Mouse (Mus musculus): ENCODE measurements around the gene Fgf11. TPM values are rescaled to one million over a fixed set of nuclear protein-coding genes. Genes with fewer than 3 reads are reported as not detected.

The Fgf11 gene
- total and polyA plus RNA-seq, 3 experiments: 4.6 to 12.8 (median 6.0) TPM

DNA sequence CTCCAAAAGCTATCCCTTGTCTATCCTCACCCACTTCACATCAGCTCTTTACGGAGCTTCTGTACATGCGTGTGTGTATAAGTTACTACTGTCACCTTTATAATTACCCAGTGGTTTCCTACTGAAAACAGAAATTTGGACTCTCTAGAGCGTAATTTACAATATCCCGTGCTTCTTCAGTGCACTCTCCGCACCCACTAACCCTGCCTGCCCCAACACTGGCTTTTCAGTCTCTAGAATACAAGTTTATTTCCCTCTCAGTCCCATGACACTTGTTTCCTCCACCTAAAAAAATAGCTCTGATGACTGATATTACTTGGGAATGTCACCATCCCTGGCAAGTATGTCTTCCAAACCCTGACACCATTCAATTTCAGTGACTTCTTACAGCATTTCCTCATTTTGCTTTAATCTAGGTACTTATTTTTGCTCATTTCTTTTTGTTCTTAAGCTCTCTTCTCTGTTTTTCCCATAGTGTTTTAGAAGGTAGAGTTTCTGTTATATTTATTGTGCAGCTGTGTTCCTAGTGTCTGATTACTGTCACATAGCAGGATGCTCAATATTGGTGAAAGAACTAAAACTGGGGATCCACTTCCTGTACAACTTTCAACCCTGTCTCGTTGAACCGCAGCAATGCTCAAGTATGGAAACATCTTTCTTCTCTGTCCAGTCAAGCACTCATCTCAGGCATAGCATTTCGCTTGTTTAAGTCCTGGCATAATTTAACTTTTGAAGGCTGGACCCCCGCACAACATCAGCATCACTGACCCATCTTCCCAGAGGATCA lies 44.2 kb downstream of the Fgf11 start:
- no peak for DNase-seq

DNA sequence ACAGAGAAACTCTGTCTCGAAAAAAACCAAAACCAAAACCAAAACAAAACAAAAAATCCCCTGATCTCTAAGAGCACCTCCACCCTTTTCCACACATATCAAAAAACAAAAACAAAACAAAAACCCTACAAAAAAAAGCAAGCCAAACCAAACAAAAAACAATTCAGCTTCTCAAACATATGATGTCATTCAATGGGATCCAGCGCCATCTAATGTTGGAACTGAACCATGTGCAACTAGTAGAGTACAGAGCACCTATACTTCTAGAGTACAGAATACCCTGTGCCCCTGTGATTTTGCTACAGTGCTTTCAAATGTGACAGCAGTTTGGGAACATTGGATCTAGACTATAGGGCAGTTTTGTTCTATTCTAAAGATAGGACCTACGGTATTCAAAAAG lies 47.0 kb downstream of the Fgf11 start:
- DNase-seq: no peak

GRCm38 (mm10) chr11:69754233-69754632 lies 47.4 kb downstream of the Fgf11 start:
- DNase-seq: no peak

- peak; percentile 66 for DNase-seq
Measured at GRCm38 (mm10) chr11:69752686-69753085, 49.0 kb downstream of the Fgf11 start.

DNA sequence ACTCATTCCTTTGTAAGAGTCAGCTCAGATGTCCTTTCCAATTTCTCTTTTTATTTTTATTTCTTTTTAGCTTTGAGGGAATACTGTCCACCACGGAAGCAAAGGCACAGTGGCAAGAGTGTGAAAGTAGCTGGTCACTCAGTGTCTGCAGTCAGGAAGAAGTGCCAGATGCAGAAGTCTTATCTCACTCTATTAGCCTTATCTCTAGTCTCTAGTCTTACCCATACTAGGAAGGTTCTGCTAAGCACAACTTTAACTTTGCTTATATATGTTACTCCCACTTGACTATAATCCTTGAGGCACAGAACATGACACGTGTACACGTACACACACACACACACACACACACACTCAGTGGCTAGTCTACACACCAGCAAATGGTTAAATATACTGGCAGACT lies 50.0 kb downstream of the Fgf11 start:
- no peak for DNase-seq

Other genes with a start within 250 kb of the Fgf11 start
Only the 30 nearest of the 44 such genes appear.
- gene Sox15, start 146.5 kb downstream of the Fgf11 start, total RNA-seq (2021): not detected
- gene Sox15, start 146.5 kb downstream of the Fgf11 start, polyA plus RNA-seq (2012; rRNA removed): 0.24 TPM in 1 of 2 replicates, not detected in the other
- gene Mpdu1, start 139.2 kb downstream of the Fgf11 start, total RNA-seq (2021): 100 to 1,000 TPM; 109 to 127 TPM
- 179 and 196 TPM in 2 replicates for gene Mpdu1, start 139.2 kb downstream of the Fgf11 start, polyA plus RNA-seq (2012; rRNA removed)
- 10 to 100 TPM; 16.8 to 53.0 TPM for gene Cd68, start 135.7 kb downstream of the Fgf11 start, total RNA-seq (2021)
- 24.5 and 36.9 TPM in 2 replicates for gene Cd68, start 135.7 kb downstream of the Fgf11 start, polyA plus RNA-seq (2012; rRNA removed)
- gene Eif4a1, start 129.4 kb downstream of the Fgf11 start, total RNA-seq (2021): 100 to 1,000 TPM; 509 to 543 TPM
- gene Eif4a1, start 129.4 kb downstream of the Fgf11 start, polyA plus RNA-seq (2012; rRNA removed): 85.0 and 144 TPM in 2 replicates
- 10 to 100 TPM; 65.5 to 75.5 TPM for gene Senp3, start 119.8 kb downstream of the Fgf11 start, total RNA-seq (2021)
- 34.3 and 37.5 TPM in 2 replicates for gene Senp3, start 119.8 kb downstream of the Fgf11 start, polyA plus RNA-seq (2012; rRNA removed)
- 1 to 10 TPM; 1.6 to 2.4 TPM for gene Tnfsf13, start 116.1 kb downstream of the Fgf11 start, total RNA-seq (2021)
- 2.2 and 2.4 TPM in 2 replicates for gene Tnfsf13, start 116.1 kb downstream of the Fgf11 start, polyA plus RNA-seq (2012; rRNA removed)
- 10 to 100 TPM; 19.8 to 37.1 TPM for gene Tnfsf12, start 106.0 kb downstream of the Fgf11 start, total RNA-seq (2021)
- gene Tnfsf12, start 106.0 kb downstream of the Fgf11 start, polyA plus RNA-seq (2012; rRNA removed): 44.7 and 57.4 TPM in 2 replicates
- 1 to 10 TPM; 3.1 to 7.0 TPM for gene Tnfsfm13, start 105.8 kb downstream of the Fgf11 start, total RNA-seq (2021)
- 12.7 and 18.9 TPM in 2 replicates for gene Tnfsfm13, start 105.8 kb downstream of the Fgf11 start, polyA plus RNA-seq (2012; rRNA removed)
- 10 to 100 TPM; 71.4 to 77.9 TPM for gene Polr2a, start 43.2 kb downstream of the Fgf11 start, total RNA-seq (2021)
- gene Polr2a, start 43.2 kb downstream of the Fgf11 start, polyA plus RNA-seq (2012; rRNA removed): 20.6 and 38.3 TPM in 2 replicates
- gene Slc35g3, start 39.9 kb downstream of the Fgf11 start, total RNA-seq (2021): not detected
- not detected in 2 replicates for gene Slc35g3, start 39.9 kb downstream of the Fgf11 start, polyA plus RNA-seq (2012; rRNA removed)
- gene Zbtb4, start 35.9 kb downstream of the Fgf11 start, total RNA-seq (2021): 10 to 100 TPM; 47.3 to 74.8 TPM
- 66.0 and 73.6 TPM in 2 replicates for gene Zbtb4, start 35.9 kb downstream of the Fgf11 start, polyA plus RNA-seq (2012; rRNA removed)
- gene Chrnb1, start 5.9 kb downstream of the Fgf11 start, total RNA-seq (2021): 1 to 10 TPM; 1.7 to 3.1 TPM
- 2.7 and 3.0 TPM in 2 replicates for gene Chrnb1, start 5.9 kb downstream of the Fgf11 start, polyA plus RNA-seq (2012; rRNA removed)
- 1 to 10 TPM in 1 of 2 experiments, under 1 TPM in 1; 0.23 to 1.1 TPM for gene Tmem102, start 3.8 kb upstream of the Fgf11 start, total RNA-seq (2021)
- 0.81 and 0.94 TPM in 2 replicates for gene Tmem102, start 3.8 kb upstream of the Fgf11 start, polyA plus RNA-seq (2012; rRNA removed)
- not detected for gene Gm39566, start 13.4 kb upstream of the Fgf11 start, total RNA-seq (2021)
- gene Gm39566, start 13.4 kb upstream of the Fgf11 start, polyA plus RNA-seq (2012; rRNA removed): not detected in 2 replicates
- not detected for gene Spem2, start 16.6 kb upstream of the Fgf11 start, total RNA-seq (2021)
- gene Spem2, start 16.6 kb upstream of the Fgf11 start, polyA plus RNA-seq (2012; rRNA removed): 0.09 TPM in 1 of 2 replicates, not detected in the other
- not detected for gene Spem1, start 20.3 kb upstream of the Fgf11 start, total RNA-seq (2021)
- not detected in 2 replicates for gene Spem1, start 20.3 kb upstream of the Fgf11 start, polyA plus RNA-seq (2012; rRNA removed)
- 10 to 100 TPM; 14.6 to 21.8 TPM for gene Nlgn2, start 35.9 kb upstream of the Fgf11 start, total RNA-seq (2021)
- gene Nlgn2, start 35.9 kb upstream of the Fgf11 start, polyA plus RNA-seq (2012; rRNA removed): 55.0 and 58.6 TPM in 2 replicates
- gene Tmem256, start 36.7 kb upstream of the Fgf11 start, total RNA-seq (2021): 100 to 1,000 TPM; 139 to 173 TPM
- 116 and 160 TPM in 2 replicates for gene Tmem256, start 36.7 kb upstream of the Fgf11 start, polyA plus RNA-seq (2012; rRNA removed)
- gene Plscr3, start 44.5 kb upstream of the Fgf11 start, total RNA-seq (2021): 10 to 100 TPM; 50.8 to 53.5 TPM
- 224 and 230 TPM in 2 replicates for gene Plscr3, start 44.5 kb upstream of the Fgf11 start, polyA plus RNA-seq (2012; rRNA removed)
- gene Tnk1, start 56.9 kb upstream of the Fgf11 start, total RNA-seq (2021): under 1 TPM in 1 of 2 experiments, not detected in 1; 0.38 TPM
- 0.17 and 0.91 TPM in 2 replicates for gene Tnk1, start 56.9 kb upstream of the Fgf11 start, polyA plus RNA-seq (2012; rRNA removed)
- not detected for gene Tmem95, start 76.2 kb upstream of the Fgf11 start, total RNA-seq (2021)
- not detected in 2 replicates for gene Tmem95, start 76.2 kb upstream of the Fgf11 start, polyA plus RNA-seq (2012; rRNA removed)
- 1 to 10 TPM; 3.2 to 5.7 TPM for gene Kctd11, start 79.5 kb upstream of the Fgf11 start, total RNA-seq (2021)
- 4.1 and 4.9 TPM in 2 replicates for gene Kctd11, start 79.5 kb upstream of the Fgf11 start, polyA plus RNA-seq (2012; rRNA removed)
- gene Acap1, start 93.7 kb upstream of the Fgf11 start, total RNA-seq (2021): under 1 TPM; 0.46 to 0.69 TPM
- 0.71 and 1.0 TPM in 2 replicates for gene Acap1, start 93.7 kb upstream of the Fgf11 start, polyA plus RNA-seq (2012; rRNA removed)
- gene 2810408A11Rik, start 99.1 kb upstream of the Fgf11 start, total RNA-seq (2021): under 1 TPM; 0.66 to 0.86 TPM
- gene 2810408A11Rik, start 99.1 kb upstream of the Fgf11 start, polyA plus RNA-seq (2012; rRNA removed): 0.18 and 0.74 TPM in 2 replicates
- gene Neurl4, start 99.2 kb upstream of the Fgf11 start, total RNA-seq (2021): 10 to 100 TPM; 40.6 to 44.2 TPM
- 38.6 and 47.6 TPM in 2 replicates for gene Neurl4, start 99.2 kb upstream of the Fgf11 start, polyA plus RNA-seq (2012; rRNA removed)
- 10 to 100 TPM; 44.7 to 61.8 TPM for gene Gps2, start 112.0 kb upstream of the Fgf11 start, total RNA-seq (2021)
- 130 and 148 TPM in 2 replicates for gene Gps2, start 112.0 kb upstream of the Fgf11 start, polyA plus RNA-seq (2012; rRNA removed)
- gene Eif5a, start 120.1 kb upstream of the Fgf11 start, total RNA-seq (2021): 100 to 1,000 TPM; 572 to 622 TPM
- 180 and 225 TPM in 2 replicates for gene Eif5a, start 120.1 kb upstream of the Fgf11 start, polyA plus RNA-seq (2012; rRNA removed)
- 10 to 100 TPM; 12.9 to 20.0 TPM for gene Ybx2, start 133.9 kb upstream of the Fgf11 start, total RNA-seq (2021)
- 21.8 and 41.4 TPM in 2 replicates for gene Ybx2, start 133.9 kb upstream of the Fgf11 start, polyA plus RNA-seq (2012; rRNA removed)
- 100 to 1,000 TPM in 1 of 2 experiments, 10 to 100 TPM in 1; 84.2 to 119 TPM for gene Slc2a4, start 146.3 kb upstream of the Fgf11 start, total RNA-seq (2021)
- 138 and 142 TPM in 2 replicates for gene Slc2a4, start 146.3 kb upstream of the Fgf11 start, polyA plus RNA-seq (2012; rRNA removed)
- under 1 TPM in 1 of 2 experiments, not detected in 1; 0.78 TPM for gene Cldn7, start 162.9 kb upstream of the Fgf11 start, total RNA-seq (2021)
- 0.11 and 0.32 TPM in 2 replicates for gene Cldn7, start 162.9 kb upstream of the Fgf11 start, polyA plus RNA-seq (2012; rRNA removed)